Mouse (Mus musculus): Measurements from ENCODE around the gene Ubap2l. TPM values are rescaled to one million over a fixed set of nuclear protein-coding genes. Genes with fewer than 3 reads are reported as not detected.

Gene Ubap2l
- 263 TPM in 1 of 2 replicates, not detected in the other for polyA plus RNA-seq (2012; ENCODE audit: insufficient read depth, insufficient read length, low replicate concordance, missing spikeins)

GRCm38 (mm10) chr3:90052351-90053241, at the start of gene Ubap2l:
Ubap2l (minus strand) TSS chr3:90052628.
- H3K4me3 ChIP-seq (ENCODE audit: insufficient read depth, low read depth, low read length), result peak within 1 kb of the TSS; percentile 99
- H3K27ac ChIP-seq (ENCODE audit: insufficient read depth, low read depth, low read length), result peak within 1 kb of the TSS; percentile 88
- peak; percentile 41 for TF ChIP-seq POLR2A (IDR thresholded peaks at IDR 0.05; ENCODE audit: insufficient read depth, low read depth, low read length)
- no peak for TF ChIP-seq CTCF (IDR thresholded peaks at IDR 0.05; ENCODE audit: insufficient read depth, low read depth, low read length)
- under 1% methylated on average over 79 of the region's 81 CpGs for WGBS
- no peaks in the 10 kb centered on the region for H3K4me1 ChIP-seq (ENCODE audit: control insufficient read depth, insufficient read depth, low read length)

GRCm38 (mm10) chr3:90101673-90102072, 49.2 kb upstream of the Ubap2l start:
- WGBS, result 91% methylated on average over 2 of the region's 2 CpGs
- no peak for TF ChIP-seq CTCF (IDR thresholded peaks at IDR 0.05; ENCODE audit: insufficient read depth, low read depth, low read length)
- no peak for TF ChIP-seq POLR2A (IDR thresholded peaks at IDR 0.05; ENCODE audit: insufficient read depth, low read depth, low read length)
- H3K4me1 ChIP-seq (ENCODE audit: control insufficient read depth, insufficient read depth, low read length), result no peaks in the 10 kb centered on the region
- H3K4me3 ChIP-seq (ENCODE audit: insufficient read depth, low read depth, low read length), result no peak overlapping the region
- no peak overlapping the region for H3K27ac ChIP-seq (ENCODE audit: insufficient read depth, low read depth, low read length)

GRCm38 (mm10) chr3:90101010-90101409, 48.6 kb upstream of the Ubap2l start:
- TF ChIP-seq CTCF (IDR thresholded peaks at IDR 0.05; ENCODE audit: insufficient read depth, low read depth, low read length) (no peak), POLR2A (IDR thresholded peaks at IDR 0.05; ENCODE audit: insufficient read depth, low read depth, low read length) (no peak)
- 90% methylated on average over 3 of the region's 3 CpGs for WGBS
- Histone ChIP-seq H3K27ac (ENCODE audit: insufficient read depth, low read depth, low read length) (no peak overlapping the region), H3K4me3 (ENCODE audit: insufficient read depth, low read depth, low read length) (no peak overlapping the region), H3K4me1 (ENCODE audit: control insufficient read depth, insufficient read depth, low read length) (no peaks in the 10 kb centered on the region)

- no peak overlapping the region for H3K27ac ChIP-seq (ENCODE audit: insufficient read depth, low read depth, low read length)
- TF ChIP-seq POLR2A (IDR thresholded peaks at IDR 0.05; ENCODE audit: insufficient read depth, low read depth, low read length) (no peak), CTCF (IDR thresholded peaks at IDR 0.05; ENCODE audit: insufficient read depth, low read depth, low read length) (no peak)
- H3K4me3 ChIP-seq (ENCODE audit: insufficient read depth, low read depth, low read length), result no peak overlapping the region
- WGBS, result 69% methylated on average over 5 of the region's 5 CpGs
- no peaks in the 10 kb centered on the region for H3K4me1 ChIP-seq (ENCODE audit: control insufficient read depth, insufficient read depth, low read length)
These were observed 45.5 kb upstream of the Ubap2l start for GRCm38 (mm10) chr3:90097928-90098327.

GRCm38 (mm10) chr3:90094453-90094852, 42.0 kb upstream of the Ubap2l start:
- TF ChIP-seq POLR2A (IDR thresholded peaks at IDR 0.05; ENCODE audit: insufficient read depth, low read depth, low read length) (no peak), CTCF (IDR thresholded peaks at IDR 0.05; ENCODE audit: insufficient read depth, low read depth, low read length) (no peak)

GRCm38 (mm10) chr3:90090892-90091291, 38.5 kb upstream of the Ubap2l start:
- Histone ChIP-seq H3K27ac (ENCODE audit: insufficient read depth, low read depth, low read length) (no peak overlapping the region), H3K4me3 (ENCODE audit: insufficient read depth, low read depth, low read length) (no peak overlapping the region), H3K4me1 (ENCODE audit: control insufficient read depth, insufficient read depth, low read length) (no peaks in the 10 kb centered on the region)
- TF ChIP-seq CTCF (IDR thresholded peaks at IDR 0.05; ENCODE audit: insufficient read depth, low read depth, low read length), result no peak
- 88% methylated on average over 6 of the region's 6 CpGs for WGBS

More at GRCm38 (mm10) chr3:90094453-90094852, 42.0 kb upstream of the Ubap2l start:
- Histone ChIP-seq H3K4me1 (ENCODE audit: control insufficient read depth, insufficient read depth, low read length) (no peaks in the 10 kb centered on the region), H3K27ac (ENCODE audit: insufficient read depth, low read depth, low read length) (no peak overlapping the region), H3K4me3 (ENCODE audit: insufficient read depth, low read depth, low read length) (no peak overlapping the region)
- WGBS, result 94% methylated on average over 3 of the region's 3 CpGs

GRCm38 (mm10) chr3:90088617-90089016, 36.2 kb upstream of the Ubap2l start:
- WGBS, result 89% methylated on average over 2 of the region's 2 CpGs
- no peak for TF ChIP-seq CTCF (IDR thresholded peaks at IDR 0.05; ENCODE audit: insufficient read depth, low read depth, low read length)
- no peak for TF ChIP-seq POLR2A (IDR thresholded peaks at IDR 0.05; ENCODE audit: insufficient read depth, low read depth, low read length)
- Histone ChIP-seq H3K4me1 (ENCODE audit: control insufficient read depth, insufficient read depth, low read length) (peaks cover 9% of the 10 kb centered on the region), H3K4me3 (ENCODE audit: insufficient read depth, low read depth, low read length) (no peak overlapping the region), H3K27ac (ENCODE audit: insufficient read depth, low read depth, low read length) (no peak overlapping the region)

- 86% methylated on average over 5 of the region's 5 CpGs for WGBS
- H3K27ac ChIP-seq (ENCODE audit: insufficient read depth, low read depth, low read length), result no peak overlapping the region
These were observed 33.6 kb upstream of the Ubap2l start for GRCm38 (mm10) chr3:90086068-90086467.

GRCm38 (mm10) chr3:90085281-90085680, 32.9 kb upstream of the Ubap2l start:
- Histone ChIP-seq H3K4me3 (ENCODE audit: insufficient read depth, low read depth, low read length) (no peak overlapping the region), H3K4me1 (ENCODE audit: control insufficient read depth, insufficient read depth, low read length) (peaks cover 25% of the 10 kb centered on the region), H3K27ac (ENCODE audit: insufficient read depth, low read depth, low read length) (peak overlapping the region; percentile 76)
- TF ChIP-seq POLR2A (IDR thresholded peaks at IDR 0.05; ENCODE audit: insufficient read depth, low read depth, low read length) (no peak), CTCF (IDR thresholded peaks at IDR 0.05; ENCODE audit: insufficient read depth, low read depth, low read length) (no peak)
- WGBS, result 68% methylated on average over 6 of the region's 6 CpGs

More at GRCm38 (mm10) chr3:90086068-90086467, 33.6 kb upstream of the Ubap2l start:
- Histone ChIP-seq H3K4me1 (ENCODE audit: control insufficient read depth, insufficient read depth, low read length) (peaks cover 23% of the 10 kb centered on the region), H3K4me3 (ENCODE audit: insufficient read depth, low read depth, low read length) (no peak overlapping the region)
- no peak for TF ChIP-seq CTCF (IDR thresholded peaks at IDR 0.05; ENCODE audit: insufficient read depth, low read depth, low read length)
- TF ChIP-seq POLR2A (IDR thresholded peaks at IDR 0.05; ENCODE audit: insufficient read depth, low read depth, low read length), result no peak

All from olfactory bulb, adult 2 months (tissue).